Mouse (Mus musculus) heart, embryonic 10.5 days (tissue): ENCODE results near the gene Jpt1. TPM values are rescaled to one million over a fixed set of nuclear protein-coding genes. Genes with fewer than 3 reads are reported as not detected.

Experiments used
- microRNA-seq: library from miRNA; unstranded; fragments of <30 nt; microRNA quantifications from one replicate; pipeline ENCODE4, GENCODE M21; 2017
- polyA plus RNA-seq: library from polyadenylated mRNA; unstranded; fragments of >200 nt; fragmentation: Nextera tagmentation; extraction: Ambion mirVana; gene quantifications from 2 replicates; pipeline ENCODE4 v1.2.1, GENCODE M21; 2016

Jpt1 gene
- polyA plus RNA-seq, 1 experiment from 2014 or later: 471 TPM

Small RNAs within 50 kb of the gene (microRNA-seq; reads per million reads assigned to microRNA genes)
- not detected for gene Mir3968

Other genes with a start within 250 kb of the Jpt1 start
- gene Grin2c, start 247.1 kb downstream of the Jpt1 start, polyA plus RNA-seq: 0.23 and 0.65 TPM in 2 replicates
- gene Fdxr, start 237.3 kb downstream of the Jpt1 start, polyA plus RNA-seq: 14.3 and 16.5 TPM in 2 replicates
- 0.64 and 1.3 TPM in 2 replicates for gene Fads6, start 216.7 kb downstream of the Jpt1 start, polyA plus RNA-seq
- not detected in 2 replicates for gene Otop2, start 207.2 kb downstream of the Jpt1 start, polyA plus RNA-seq
- 0.26 and 0.34 TPM in 2 replicates for gene Ush1g, start 192.3 kb downstream of the Jpt1 start, polyA plus RNA-seq
- gene Otop3, start 179.7 kb downstream of the Jpt1 start, polyA plus RNA-seq: 0.05 TPM in 1 of 2 replicates, not detected in the other
- 5.5 and 8.6 TPM in 2 replicates for gene Hid1, start 146.6 kb downstream of the Jpt1 start, polyA plus RNA-seq
- 8.2 and 11.3 TPM in 2 replicates for gene Cdr2l, start 132.5 kb downstream of the Jpt1 start, polyA plus RNA-seq
- gene Mrpl58, start 110.6 kb downstream of the Jpt1 start, polyA plus RNA-seq: 184 and 202 TPM in 2 replicates
- 1,131 and 1,417 TPM in 2 replicates for gene Atp5h, start 94.4 kb downstream of the Jpt1 start, polyA plus RNA-seq
- 12.3 and 13.3 TPM in 2 replicates for gene Kctd2, start 94.3 kb downstream of the Jpt1 start, polyA plus RNA-seq
- 0.19 and 0.23 TPM in 2 replicates for gene Trim80, start 73.8 kb downstream of the Jpt1 start, polyA plus RNA-seq
- 0.33 and 0.36 TPM in 2 replicates for gene Slc16a5, start 51.9 kb downstream of the Jpt1 start, polyA plus RNA-seq
- 5.4 and 7.6 TPM in 2 replicates for gene Armc7, start 38.7 kb downstream of the Jpt1 start, polyA plus RNA-seq
- 79.3 and 95.0 TPM in 2 replicates for gene Nt5c, start 22.5 kb downstream of the Jpt1 start, polyA plus RNA-seq
- 713 and 931 TPM in 2 replicates for gene Sumo2, start 21.9 kb upstream of the Jpt1 start, polyA plus RNA-seq
- gene Nup85, start 50.0 kb upstream of the Jpt1 start, polyA plus RNA-seq: 179 and 208 TPM in 2 replicates
- gene Mrps7, start 89.5 kb upstream of the Jpt1 start, polyA plus RNA-seq: 105 and 108 TPM in 2 replicates
- 25.4 and 25.7 TPM in 2 replicates for gene Gga3, start 89.7 kb upstream of the Jpt1 start, polyA plus RNA-seq
- 19.6 and 22.7 TPM in 2 replicates for gene Mif4gd, start 98.6 kb upstream of the Jpt1 start, polyA plus RNA-seq
- gene Slc25a19, start 113.9 kb upstream of the Jpt1 start, polyA plus RNA-seq: 33.5 and 45.5 TPM in 2 replicates
- 78.4 and 107 TPM in 2 replicates for gene Grb2, start 194.2 kb upstream of the Jpt1 start, polyA plus RNA-seq